Mouse (Mus musculus) neural tube, embryonic 15.5 days (tissue): ENCODE data around the gene Cytl1. TPM values are rescaled to one million over a fixed set of nuclear protein-coding genes. Genes with fewer than 3 reads are reported as not detected.
A peak's percentile ranks its signal among the peaks of the same experiment; 100 is the strongest.

Source experiments
- ATAC-seq: fragments of 200-750 bp; cut with Nextera tagmentation; 2 replicates; pipeline ENCODE4 v1.8.0; 2017; ENCODE audit warnings: mild to moderate bottlenecking, moderate TSS enrichment, moderate library complexity; ENCODE audit not compliant: low FRiP score
- H3K27ac ChIP-seq: fragments of 300-500 bp; sonication (generic); replicated peaks from 2 replicates; pipeline ENCODE4 v1.5.1; 2015; ENCODE audit warnings: mild to moderate bottlenecking, inconsistent platforms
- H3K27me3 ChIP-seq: fragments of 300-500 bp; sonication (generic); replicated peaks from 2 replicates; pipeline ENCODE4 v1.6.1; 2015; ENCODE audit warnings: inconsistent platforms
- H3K36me3 ChIP-seq: fragments of 300-500 bp; sonication (generic); 2 replicates; pipeline ENCODE4 v1.6.1; 2015; ENCODE audit warnings: inconsistent platforms
- H3K4me1 ChIP-seq: fragments of 300-500 bp; sonication (generic); 2 replicates; pipeline ENCODE4 v1.6.1; 2015; ENCODE audit warnings: inconsistent platforms
- H3K4me2 ChIP-seq: fragments of 300-500 bp; sonication (generic); 2 replicates; pipeline ENCODE4 v1.6.1; 2015; ENCODE audit warnings: inconsistent platforms, mild to moderate bottlenecking, moderate library complexity
- H3K4me3 ChIP-seq: fragments of 300-500 bp; sonication (generic); replicated peaks from 2 replicates; pipeline ENCODE4 v1.5.1; 2015; ENCODE audit warnings: mild to moderate bottlenecking, inconsistent platforms
- H3K9ac ChIP-seq: fragments of 300-500 bp; sonication (generic); replicated peaks from 2 replicates; pipeline ENCODE4 v1.6.1; 2015; ENCODE audit warnings: mild to moderate bottlenecking, inconsistent platforms
- H3K9me3 ChIP-seq: fragments of 300-500 bp; sonication (generic); replicated peaks from 2 replicates; pipeline ENCODE4 v1.6.1; 2016; ENCODE audit warnings: inconsistent platforms
- WGBS: fragments of 180-500 bp; shearing (Covaris S2); methylation state at CpG from one replicate; pipeline ENCODE4 v1.1.7; 2015; ENCODE audit warnings: mixed read lengths; 5-methylcytosine and 5-hydroxymethylcytosine counted together
- polyA plus RNA-seq: library from polyadenylated mRNA; unstranded; fragments of >200 nt; fragmentation: Nextera tagmentation; extraction: Ambion mirVana; gene quantifications from 2 replicates; pipeline ENCODE4 v1.2.1, GENCODE M21; 2015

The Cytl1 gene
- polyA plus RNA-seq, 1 experiment from 2014 or later = 4.9 TPM

DNA sequence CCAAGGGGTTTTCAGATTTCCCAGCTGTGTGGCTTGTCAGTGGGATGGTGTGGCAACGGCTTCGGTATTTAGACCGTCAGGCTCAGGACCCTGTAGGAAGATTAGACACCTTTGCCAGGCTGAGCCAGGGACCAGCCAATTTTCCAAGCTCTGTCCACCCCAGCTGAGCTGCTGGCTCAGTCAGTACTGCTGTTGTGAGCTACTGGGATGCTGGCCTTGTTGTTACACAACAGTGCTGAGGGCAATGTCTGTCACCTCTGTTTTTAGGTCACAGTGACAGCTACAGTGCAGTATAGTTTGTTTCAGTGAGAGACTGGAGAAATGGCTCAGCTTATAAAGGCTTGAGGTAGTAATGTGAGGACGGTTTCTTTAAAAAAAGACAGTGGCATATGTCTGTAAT lies 38.7 kb downstream of the Cytl1 start:
- Histone ChIP-seq H3K4me2 (no peak overlapping the region), H3K27me3 (peaks cover 30% of the 10 kb centered on the region), H3K9ac (no peak overlapping the region), H3K4me3 (no peak overlapping the region), H3K36me3 (no peaks in the 10 kb centered on the region), H3K4me1 (peaks cover 6% of the 10 kb centered on the region), H3K27ac (no peak overlapping the region), H3K9me3 (no peaks in the 10 kb centered on the region)
- no peak for ATAC-seq
- WGBS = 84% methylated on average over 4 of the region's 4 CpGs

DNA sequence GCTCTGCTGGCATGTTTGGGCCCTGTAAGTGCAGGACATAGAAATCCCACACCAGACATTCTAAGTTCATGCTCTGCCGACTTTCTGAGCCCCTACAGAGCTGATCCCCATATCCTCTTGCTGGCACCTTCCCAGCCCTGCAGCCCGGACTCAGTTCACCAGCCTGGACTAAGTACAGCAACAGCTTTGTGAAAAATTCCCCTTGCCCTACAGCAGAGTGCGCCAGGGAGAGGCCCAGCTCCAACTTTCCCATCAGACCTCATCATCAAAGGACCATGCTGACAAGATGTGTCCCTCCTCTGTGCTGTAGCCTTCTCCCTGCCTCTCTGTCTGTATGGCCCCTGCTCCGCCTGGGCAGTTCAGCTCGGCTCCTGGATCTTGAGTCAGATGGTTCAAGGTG lies 40.4 kb downstream of the Cytl1 start:
- Histone ChIP-seq H3K36me3 (no peaks in the 10 kb centered on the region), H3K4me1 (no peaks in the 10 kb centered on the region), H3K9me3 (no peaks in the 10 kb centered on the region), H3K4me2 (no peak overlapping the region), H3K27me3 (peaks cover 30% of the 10 kb centered on the region), H3K4me3 (no peak overlapping the region), H3K27ac (no peak overlapping the region), H3K9ac (no peak overlapping the region)
- ATAC-seq = peak; percentile 11; the same call in 1 of the 2 replicates
- 54% methylated on average over 5 of the region's 5 CpGs for WGBS

DNA sequence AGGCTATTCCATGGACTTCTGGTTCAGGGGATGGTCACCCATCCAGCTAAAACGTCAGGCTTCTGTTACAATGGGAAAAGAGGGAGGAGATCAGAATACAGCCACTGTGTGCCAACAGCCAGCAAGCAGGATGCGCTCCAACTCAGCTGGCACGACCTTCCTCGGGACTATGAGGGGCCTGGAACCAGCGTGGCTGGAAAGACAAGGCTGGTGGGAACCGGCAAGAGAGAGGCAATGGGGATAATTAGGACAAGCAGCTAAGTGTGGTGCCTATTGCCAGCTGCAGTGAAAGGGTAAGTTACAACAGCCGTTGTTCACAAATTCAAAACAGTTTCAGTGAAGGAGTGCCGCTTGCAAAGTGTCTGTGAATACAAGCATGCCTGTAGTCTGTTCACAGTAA lies 48.0 kb downstream of the Cytl1 start:
- Histone ChIP-seq H3K9ac (no peak overlapping the region), H3K27me3 (peaks cover 3% of the 10 kb centered on the region; the same call in 1 of the 2 replicates), H3K27ac (no peak overlapping the region), H3K4me2 (no peak overlapping the region), H3K4me3 (no peak overlapping the region), H3K36me3 (no peaks in the 10 kb centered on the region), H3K9me3 (no peaks in the 10 kb centered on the region), H3K4me1 (no peaks in the 10 kb centered on the region)
- WGBS = 36% methylated on average over 8 of the region's 8 CpGs
- ATAC-seq = no peak

DNA sequence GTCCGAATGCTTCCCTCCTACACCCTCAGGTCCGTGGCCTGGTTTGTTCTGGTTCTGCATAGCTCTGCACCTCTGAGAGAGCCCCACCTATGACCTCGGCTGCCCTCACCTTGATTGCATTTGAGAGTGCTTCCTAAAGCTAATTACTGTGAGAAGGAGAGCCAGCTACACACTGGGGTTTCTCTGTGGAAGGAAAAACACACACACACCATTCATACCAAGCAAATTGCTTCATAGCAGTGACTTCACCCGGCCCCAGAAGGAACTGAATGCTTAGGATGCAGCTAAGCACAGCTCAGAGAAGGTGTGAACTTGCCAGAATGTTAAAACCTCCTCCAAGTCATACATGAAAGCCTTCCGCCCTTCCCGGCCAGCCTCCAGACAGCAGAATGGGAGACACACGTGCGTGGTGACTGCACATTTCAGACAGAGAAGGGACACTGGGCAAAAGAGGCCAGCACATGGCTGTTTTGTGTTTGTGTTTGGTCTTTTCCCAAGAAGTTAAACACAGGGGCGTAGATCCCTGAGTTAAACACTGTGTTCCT lies 49.6 kb downstream of the Cytl1 start:
- 85% methylated on average over 9 of the region's 9 CpGs for WGBS
- Histone ChIP-seq H3K36me3 (no peaks in the 10 kb centered on the region), H3K9me3 (no peaks in the 10 kb centered on the region), H3K4me1 (no peaks in the 10 kb centered on the region), H3K9ac (no peak overlapping the region), H3K27me3 (peaks cover 3% of the 10 kb centered on the region; the same call in 1 of the 2 replicates), H3K4me2 (no peak overlapping the region), H3K27ac (no peak overlapping the region), H3K4me3 (no peak overlapping the region)
- no peak for ATAC-seq

Other genes with a start within 250 kb of the Cytl1 start
- 32.7 and 36.5 TPM in 2 replicates for gene Stk32b, start 18.3 kb upstream of the Cytl1 start, polyA plus RNA-seq
- gene Msx1, start 89.1 kb downstream of the Cytl1 start, polyA plus RNA-seq = 7.8 and 15.4 TPM in 2 replicates